Mouse (Mus musculus): ENCODE data around the gene Itga5. TPM values are rescaled to one million over a fixed set of nuclear protein-coding genes. Genes with fewer than 3 reads are reported as not detected.
A peak's percentile ranks its signal among the peaks of the same experiment; 100 is the strongest.

The Itga5 gene
- polyA plus RNA-seq, 1 experiment from 2014 or later: 21.2 TPM

- H3K36me3 ChIP-seq: peaks cover 44% of the 10 kb centered on the region
These were observed 51.5 kb downstream of the Itga5 start for GRCm38 (mm10) chr15:103315011-103315502.

GRCm38 (mm10) chr15:103314181-103314580, 52.4 kb downstream of the Itga5 start:
- H3K27ac ChIP-seq (replicated peaks): no peak overlapping the region
- peak overlapping the region; percentile 54 for H3K4me2 ChIP-seq (replicated peaks)
- peak overlapping the region; percentile 50 for H3K9ac ChIP-seq (replicated peaks)
- peak overlapping the region; percentile 24; the same call in 1 of the 2 replicates for H3K4me3 ChIP-seq
- H3K9me3 ChIP-seq: no peaks in the 10 kb centered on the region
- 42% methylated on average over 22 of the region's 22 CpGs for WGBS
- H3K36me3 ChIP-seq: peaks cover 40% of the 10 kb centered on the region
- H3K27me3 ChIP-seq: peaks cover 11% of the 10 kb centered on the region
- H3K4me1 ChIP-seq: peaks cover 22% of the 10 kb centered on the region
- no peak for ATAC-seq (ENCODE audit: low FRiP score, low read depth)

More at GRCm38 (mm10) chr15:103315011-103315502, 51.5 kb downstream of the Itga5 start:
- ATAC-seq (ENCODE audit: low FRiP score, low read depth): peak; percentile 83
- WGBS: 1% methylated on average over 18 of the region's 18 CpGs
- H3K27ac ChIP-seq (replicated peaks): peak overlapping the region; percentile 70
- peak overlapping the region; percentile 50 for H3K9ac ChIP-seq (replicated peaks)
- H3K4me3 ChIP-seq: peak overlapping the region; percentile 24
- peak overlapping the region; percentile 54 for H3K4me2 ChIP-seq (replicated peaks)
- H3K9me3 ChIP-seq: no peaks in the 10 kb centered on the region
- peaks cover 7% of the 10 kb centered on the region for H3K27me3 ChIP-seq
- H3K4me1 ChIP-seq: peaks cover 22% of the 10 kb centered on the region

- Histone ChIP-seq H3K9me3 (no peaks in the 10 kb centered on the region), H3K4me3 (peak overlapping the region; percentile 24; the same call in 1 of the 2 replicates), H3K4me1 (peaks cover 25% of the 10 kb centered on the region), H3K27me3 (peaks cover 17% of the 10 kb centered on the region), H3K9ac (replicated peaks) (peak overlapping the region; percentile 50; the same call in 1 of the 2 replicates), H3K4me2 (replicated peaks) (peak overlapping the region; percentile 54), H3K27ac (replicated peaks) (no peak overlapping the region; the same call in 1 of the 2 replicates), H3K36me3 (peaks cover 34% of the 10 kb centered on the region)
- no peak for ATAC-seq (ENCODE audit: low FRiP score, low read depth)
- 15% methylated on average over 18 of the region's 18 CpGs for WGBS
These were observed 53.0 kb downstream of the Itga5 start for GRCm38 (mm10) chr15:103313495-103314095.

- Histone ChIP-seq H3K4me1 (peaks cover 39% of the 10 kb centered on the region), H3K9me3 (no peaks in the 10 kb centered on the region), H3K27me3 (peaks cover 27% of the 10 kb centered on the region), H3K4me3 (no peak within 1 kb of the TSS), H3K9ac (replicated peaks) (no peak within 1 kb of the TSS), H3K36me3 (peaks cover 3% of the 10 kb centered on the region), H3K4me2 (replicated peaks) (no peak within 1 kb of the TSS), H3K27ac (replicated peaks) (no peak within 1 kb of the TSS)
- 77% methylated on average over 6 of the region's 6 CpGs for WGBS
- ATAC-seq (ENCODE audit: low FRiP score, low read depth): no peak
These were observed 56.1 kb downstream of the Itga5 start, which contains the start of gene Gpr84 for GRCm38 (mm10) chr15:103310365-103310910. Gene Gpr84 (minus strand): TSS chr15:103310612.

GRCm38 (mm10) chr15:103308876-103309580, 57.5 kb downstream of the Itga5 start:
- Histone ChIP-seq H3K9ac (replicated peaks) (no peak overlapping the region; the same call in 1 of the 2 replicates), H3K9me3 (no peaks in the 10 kb centered on the region), H3K36me3 (no peaks in the 10 kb centered on the region), H3K27me3 (peaks cover 21% of the 10 kb centered on the region), H3K4me3 (no peak overlapping the region), H3K4me1 (peaks cover 34% of the 10 kb centered on the region), H3K4me2 (replicated peaks) (peak overlapping the region; percentile 12; the same call in 1 of the 2 replicates), H3K27ac (replicated peaks) (no peak overlapping the region)
- ATAC-seq (ENCODE audit: low FRiP score, low read depth): no peak
- WGBS: 64% methylated on average over 26 of the region's 26 CpGs

GRCm38 (mm10) chr15:103308056-103308875, 58.3 kb downstream of the Itga5 start:
- WGBS: 52% methylated on average over 28 of the region's 28 CpGs
- no peaks in the 10 kb centered on the region for H3K9me3 ChIP-seq
- no peak overlapping the region for H3K4me3 ChIP-seq
- peaks cover 36% of the 10 kb centered on the region for H3K4me1 ChIP-seq
- H3K9ac ChIP-seq (replicated peaks): no peak overlapping the region; the same call in none of the 2 replicates
- ATAC-seq (ENCODE audit: low FRiP score, low read depth): no peak
- peaks cover 19% of the 10 kb centered on the region for H3K27me3 ChIP-seq
- no peak overlapping the region for H3K27ac ChIP-seq (replicated peaks)
- peak overlapping the region; percentile 12; the same call in 1 of the 2 replicates for H3K4me2 ChIP-seq (replicated peaks)
- no peaks in the 10 kb centered on the region for H3K36me3 ChIP-seq

GRCm38 (mm10) chr15:103307125-103307524, 59.4 kb downstream of the Itga5 start:
- Histone ChIP-seq H3K9ac (replicated peaks) (no peak overlapping the region), H3K27me3 (peaks cover 19% of the 10 kb centered on the region), H3K36me3 (no peaks in the 10 kb centered on the region), H3K9me3 (no peaks in the 10 kb centered on the region), H3K4me2 (replicated peaks) (no peak overlapping the region), H3K4me1 (peaks cover 47% of the 10 kb centered on the region), H3K4me3 (no peak overlapping the region), H3K27ac (replicated peaks) (peak overlapping the region; percentile 97)
- ATAC-seq (ENCODE audit: low FRiP score, low read depth): no peak
- WGBS: under 1% methylated on average over 7 of the region's 7 CpGs

GRCm38 (mm10) chr15:103305792-103306645, 60.5 kb downstream of the Itga5 start:
- peak overlapping the region; percentile 97 for H3K27ac ChIP-seq (replicated peaks)
- H3K4me2 ChIP-seq (replicated peaks): peak overlapping the region; percentile 66
- ATAC-seq (ENCODE audit: low FRiP score, low read depth): no peak
- H3K4me1 ChIP-seq: peaks cover 58% of the 10 kb centered on the region
- H3K4me3 ChIP-seq: peak overlapping the region; percentile 39
- peaks cover 19% of the 10 kb centered on the region for H3K27me3 ChIP-seq
- no peaks in the 10 kb centered on the region for H3K9me3 ChIP-seq
- WGBS: 36% methylated on average over 8 of the region's 8 CpGs
- no peaks in the 10 kb centered on the region for H3K36me3 ChIP-seq
- peak overlapping the region; percentile 72 for H3K9ac ChIP-seq (replicated peaks)

GRCm38 (mm10) chr15:103305070-103305678, 61.4 kb downstream of the Itga5 start:
- H3K36me3 ChIP-seq: no peaks in the 10 kb centered on the region
- H3K9me3 ChIP-seq: no peaks in the 10 kb centered on the region
- peaks cover 67% of the 10 kb centered on the region for H3K4me1 ChIP-seq
- H3K4me3 ChIP-seq: peak overlapping the region; percentile 44
- H3K4me2 ChIP-seq (replicated peaks): peak overlapping the region; percentile 66
- H3K27ac ChIP-seq (replicated peaks): peak overlapping the region; percentile 97
- peak; percentile 95 for ATAC-seq (ENCODE audit: low FRiP score, low read depth)
- WGBS: under 1% methylated on average over 69 of the region's 71 CpGs
- H3K9ac ChIP-seq (replicated peaks): peak overlapping the region; percentile 72
- H3K27me3 ChIP-seq: peaks cover 19% of the 10 kb centered on the region

- Histone ChIP-seq H3K27me3 (peaks cover 19% of the 10 kb centered on the region), H3K9ac (replicated peaks) (peak overlapping the region; percentile 70), H3K4me3 (peak overlapping the region; percentile 44), H3K36me3 (no peaks in the 10 kb centered on the region), H3K4me2 (replicated peaks) (peak overlapping the region; percentile 65), H3K27ac (replicated peaks) (peak overlapping the region; percentile 97), H3K9me3 (no peaks in the 10 kb centered on the region), H3K4me1 (peaks cover 73% of the 10 kb centered on the region)
- ATAC-seq (ENCODE audit: low FRiP score, low read depth): no peak; the same call in 1 of the 2 replicates
- WGBS: under 1% methylated on average over 9 of the region's 9 CpGs
These were observed 62.0 kb downstream of the Itga5 start for GRCm38 (mm10) chr15:103304616-103304969.
